Mouse (Mus musculus) liver, embryonic 11.5 days (tissue): ENCODE data around the gene Tmem238. TPM values are rescaled to one million over a fixed set of nuclear protein-coding genes. Genes with fewer than 3 reads are reported as not detected.

Source experiments
- polyA plus RNA-seq: library from polyadenylated mRNA; unstranded; fragments of >200 nt; fragmentation: Nextera tagmentation; extraction: Ambion mirVana; gene quantifications from 2 replicates; pipeline ENCODE4 v1.2.1, GENCODE M21; 2014

The Tmem238 gene
- polyA plus RNA-seq, 1 experiment from 2014 or later: 12.4 TPM

Other genes starting within 250 kb of the Tmem238 start
- 0.73 and 1.2 TPM in 2 replicates for gene Syt5, start 242.1 kb downstream of the Tmem238 start, polyA plus RNA-seq
- not detected in 2 replicates for gene Ptprh, start 185.6 kb downstream of the Tmem238 start, polyA plus RNA-seq
- gene Tmem86b, start 158.2 kb downstream of the Tmem238 start, polyA plus RNA-seq: 12.9 and 18.0 TPM in 2 replicates
- gene Ppp6r1, start 130.6 kb downstream of the Tmem238 start, polyA plus RNA-seq: 5.6 and 6.6 TPM in 2 replicates
- gene Hspbp1, start 104.6 kb downstream of the Tmem238 start, polyA plus RNA-seq: 132 and 137 TPM in 2 replicates
- gene Brsk1, start 99.1 kb downstream of the Tmem238 start, polyA plus RNA-seq: 0.66 and 1.0 TPM in 2 replicates
- 0.16 TPM in 1 of 2 replicates, not detected in the other for gene Tmem150b, start 64.4 kb downstream of the Tmem238 start, polyA plus RNA-seq
- gene Kmt5c, start 49.5 kb downstream of the Tmem238 start, polyA plus RNA-seq: 88.8 and 97.1 TPM in 2 replicates
- 111 and 116 TPM in 2 replicates for gene Cox6b2, start 36.6 kb downstream of the Tmem238 start, polyA plus RNA-seq
- not detected in 2 replicates for gene Fam71e2, start 18.4 kb downstream of the Tmem238 start, polyA plus RNA-seq
- gene Il11, start 6.8 kb downstream of the Tmem238 start, polyA plus RNA-seq: 0.12 TPM in 1 of 2 replicates, not detected in the other
- gene Tmem190, start 6.7 kb downstream of the Tmem238 start, polyA plus RNA-seq: 0.86 TPM in 1 of 2 replicates, not detected in the other
- gene Rpl28, start 3.2 kb upstream of the Tmem238 start, polyA plus RNA-seq: 218 and 238 TPM in 2 replicates
- gene Ube2s, start 22.9 kb upstream of the Tmem238 start, polyA plus RNA-seq: 367 and 402 TPM in 2 replicates
- 0.03 and 0.11 TPM in 2 replicates for gene Shisa7, start 55.0 kb upstream of the Tmem238 start, polyA plus RNA-seq
- 5.2 and 5.3 TPM in 2 replicates for gene Isoc2b, start 80.6 kb upstream of the Tmem238 start, polyA plus RNA-seq
- gene Isoc2a, start 87.5 kb upstream of the Tmem238 start, polyA plus RNA-seq: 1.3 and 1.4 TPM in 2 replicates
- 0.22 TPM in 1 of 2 replicates, not detected in the other for gene Gm36210, start 116.9 kb upstream of the Tmem238 start, polyA plus RNA-seq
- 3.3 and 3.5 TPM in 2 replicates for gene Zfp628, start 125.6 kb upstream of the Tmem238 start, polyA plus RNA-seq
- 1.4 and 1.5 TPM in 2 replicates for gene Nat14, start 132.4 kb upstream of the Tmem238 start, polyA plus RNA-seq
- 0.70 and 0.82 TPM in 2 replicates for gene Ssc5d, start 136.1 kb upstream of the Tmem238 start, polyA plus RNA-seq
- 0.22 TPM in 1 of 2 replicates, not detected in the other for gene Sbk2, start 174.8 kb upstream of the Tmem238 start, polyA plus RNA-seq
- gene Sbk3, start 181.5 kb upstream of the Tmem238 start, polyA plus RNA-seq: not detected in 2 replicates
- 13.7 and 16.8 TPM in 2 replicates for gene Zfp579, start 206.5 kb upstream of the Tmem238 start, polyA plus RNA-seq
- 13.9 and 14.0 TPM in 2 replicates for gene Zfp524, start 224.8 kb upstream of the Tmem238 start, polyA plus RNA-seq
- gene Fiz1, start 225.0 kb upstream of the Tmem238 start, polyA plus RNA-seq: 37.1 and 40.8 TPM in 2 replicates
- 1.8 and 3.3 TPM in 2 replicates for gene Gm44973, start 225.8 kb upstream of the Tmem238 start, polyA plus RNA-seq
- 3.5 and 4.5 TPM in 2 replicates for gene Zfp865, start 230.7 kb upstream of the Tmem238 start, polyA plus RNA-seq
- 4.1 and 5.2 TPM in 2 replicates for gene Ccdc106, start 230.9 kb upstream of the Tmem238 start, polyA plus RNA-seq
- gene 4632433K11Rik, start 244.5 kb upstream of the Tmem238 start, polyA plus RNA-seq: 0.22 TPM in 1 of 2 replicates, not detected in the other
- gene Zfp784, start 248.8 kb upstream of the Tmem238 start, polyA plus RNA-seq: 2.4 and 2.6 TPM in 2 replicates